Mouse (Mus musculus) liver, embryonic 12.5 days (tissue): Measurements from ENCODE around the gene Chst8. TPM values are rescaled to one million over a fixed set of nuclear protein-coding genes. Genes with fewer than 3 reads are reported as not detected.

Experiments
- ATAC-seq: fragments of 200-750 bp; cut with Nextera tagmentation; 2 replicates; pipeline ENCODE4 v1.8.0; 2017; ENCODE audit warnings: moderate number of reproducible peaks, mild to moderate bottlenecking, moderate library complexity
- H3K27ac ChIP-seq: fragments of 300-500 bp; sonication (generic); 2 replicates; pipeline ENCODE4 v1.5.1; 2016; ENCODE audit warnings: mild to moderate bottlenecking
- H3K27me3 ChIP-seq: fragments of 300-500 bp; sonication (generic); replicated peaks from 2 replicates; pipeline ENCODE4 v1.6.1; 2016; ENCODE audit warnings: mild to moderate bottlenecking, moderate library complexity
- H3K36me3 ChIP-seq: fragments of 300-500 bp; sonication (generic); 2 replicates; pipeline ENCODE4 v1.6.1; 2016; ENCODE audit warnings: mild to moderate bottlenecking, moderate library complexity
- H3K4me1 ChIP-seq: fragments of 300-500 bp; sonication (generic); 2 replicates; pipeline ENCODE4 v1.6.1; 2016
- H3K4me2 ChIP-seq: fragments of 300-500 bp; sonication (generic); 2 replicates; pipeline ENCODE4 v1.6.1; 2016; ENCODE audit warnings: mild to moderate bottlenecking, moderate library complexity
- H3K4me3 ChIP-seq: fragments of 300-500 bp; sonication (generic); 2 replicates; pipeline ENCODE4 v1.5.1; 2016; ENCODE audit warnings: mild to moderate bottlenecking, moderate library complexity
- H3K9ac ChIP-seq: fragments of 300-500 bp; sonication (generic); 2 replicates; pipeline ENCODE4 v1.6.1; 2016; ENCODE audit warnings: mild to moderate bottlenecking, moderate library complexity
- H3K9me3 ChIP-seq: fragments of 300-500 bp; sonication (generic); replicated peaks from 2 replicates; pipeline ENCODE4 v1.6.1; 2016; ENCODE audit warnings: mild to moderate bottlenecking, moderate library complexity
- WGBS: fragments of 180-500 bp; shearing (Covaris S2); methylation state at CpG from one replicate; pipeline ENCODE4 v1.1.7; 2016; ENCODE audit not compliant: insufficient replicate concordance; 5-methylcytosine and 5-hydroxymethylcytosine counted together
- polyA plus RNA-seq: library from polyadenylated mRNA; unstranded; fragments of >200 nt; fragmentation: Nextera tagmentation; extraction: Ambion mirVana; gene quantifications from 2 replicates; pipeline ENCODE4 v1.2.1, GENCODE M21; 2016

Gene Chst8
- polyA plus RNA-seq, 1 experiment from 2014 or later: 1.3 TPM

DNA sequence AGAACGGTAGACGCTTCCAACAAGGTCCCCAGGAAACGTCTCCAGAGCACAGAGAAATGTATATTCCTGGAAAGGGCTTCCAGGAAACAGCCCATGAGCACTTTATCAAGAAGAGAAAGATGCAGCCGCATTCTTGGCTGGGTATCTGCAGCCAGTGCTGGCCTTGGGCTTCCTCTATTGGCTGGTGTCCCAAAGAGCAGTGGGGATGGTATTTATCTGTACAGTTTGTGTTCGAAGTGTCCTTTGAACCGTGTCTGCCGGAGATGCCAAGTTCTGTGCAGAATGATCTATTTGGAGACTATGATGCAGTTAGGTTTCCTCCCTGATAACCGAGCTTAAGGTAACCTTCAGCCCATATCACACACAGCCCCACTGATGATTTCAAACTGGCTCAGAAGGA, 43.0 kb downstream of the Chst8 start:
- Histone ChIP-seq H3K9ac (no peak overlapping the region), H3K4me1 (no peaks in the 10 kb centered on the region), H3K36me3 (no peaks in the 10 kb centered on the region), H3K4me3 (no peak overlapping the region), H3K27ac (no peak overlapping the region), H3K9me3 (no peaks in the 10 kb centered on the region), H3K27me3 (no peaks in the 10 kb centered on the region), H3K4me2 (no peak overlapping the region)
- 48% methylated on average over 8 of the region's 8 CpGs for WGBS
- no peak; the same call in 1 of the 2 replicates for ATAC-seq

DNA sequence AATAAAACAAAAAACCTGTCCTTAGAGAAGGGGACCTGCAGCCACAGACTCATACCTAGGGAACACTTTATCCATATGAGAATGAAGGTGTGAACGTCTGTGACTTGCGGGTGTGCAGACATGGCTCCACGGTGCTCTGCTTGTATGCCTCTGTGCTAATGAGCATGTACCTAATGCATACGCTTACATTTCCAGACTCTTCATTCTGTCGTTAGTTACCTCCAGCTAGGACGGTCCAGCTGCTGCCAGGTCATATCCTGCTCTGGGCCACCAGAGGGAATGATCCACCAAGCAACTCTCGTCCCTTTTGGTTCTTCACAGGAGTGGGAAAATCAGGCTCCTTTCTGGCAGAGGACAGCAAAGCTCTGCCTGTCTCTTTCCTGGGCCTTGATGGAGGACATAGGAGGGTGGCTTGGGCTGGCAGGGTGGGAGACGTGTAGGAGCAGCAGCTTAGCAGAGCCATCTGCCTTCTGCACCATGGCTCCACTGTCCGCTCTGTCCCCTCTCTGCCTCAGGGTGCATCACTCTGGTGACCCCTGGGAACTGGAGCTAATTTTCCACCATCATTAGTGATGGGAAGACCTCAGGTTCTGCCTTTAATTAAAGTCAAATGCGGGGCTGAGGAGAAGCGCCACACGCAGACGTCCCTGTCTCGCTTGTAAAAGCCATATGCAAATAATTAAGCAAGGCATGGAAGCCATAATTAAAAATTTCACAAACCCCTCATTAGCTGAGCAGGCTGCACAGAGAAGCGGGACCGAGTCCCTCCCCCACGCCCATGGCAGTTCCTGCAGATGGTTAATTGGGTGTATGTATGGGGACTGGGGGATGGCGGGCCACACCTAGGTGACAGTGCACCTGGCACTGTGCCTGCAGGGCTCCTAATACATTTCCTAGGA, 48.0 kb downstream of the Chst8 start:
- Histone ChIP-seq H3K36me3 (no peaks in the 10 kb centered on the region), H3K27ac (no peak overlapping the region), H3K9ac (no peak overlapping the region), H3K4me1 (no peaks in the 10 kb centered on the region), H3K4me2 (no peak overlapping the region), H3K9me3 (no peaks in the 10 kb centered on the region), H3K27me3 (no peaks in the 10 kb centered on the region), H3K4me3 (no peak overlapping the region)
- 59% methylated on average over 18 of the region's 18 CpGs for WGBS
- ATAC-seq: no peak

DNA sequence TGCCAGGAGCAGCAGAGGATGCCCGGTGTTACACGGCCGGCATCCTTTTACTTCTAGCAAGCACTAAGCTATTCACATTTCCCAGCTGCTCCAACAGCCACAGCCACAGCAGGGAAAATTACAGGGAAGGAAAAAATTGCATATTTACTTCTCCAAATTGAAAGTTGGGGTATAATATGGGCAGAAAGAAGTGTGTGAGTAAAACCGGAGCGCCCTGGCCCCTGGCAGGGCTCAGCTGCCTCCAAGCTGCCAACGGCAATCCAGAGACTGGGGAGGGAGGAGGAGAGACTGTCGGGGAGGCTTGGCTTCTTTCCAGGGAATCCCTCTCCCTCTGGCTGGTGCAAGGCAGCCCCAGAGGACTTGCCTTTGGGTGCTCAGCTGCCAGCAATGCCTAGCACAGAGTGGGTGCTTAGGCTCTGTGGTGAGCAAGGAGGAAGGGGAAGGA, 53.1 kb downstream of the Chst8 start:
- Histone ChIP-seq H3K4me3 (no peak overlapping the region), H3K4me2 (no peak overlapping the region), H3K9me3 (no peaks in the 10 kb centered on the region), H3K36me3 (no peaks in the 10 kb centered on the region), H3K27me3 (no peaks in the 10 kb centered on the region), H3K9ac (no peak overlapping the region), H3K27ac (no peak overlapping the region), H3K4me1 (no peaks in the 10 kb centered on the region)
- 77% methylated on average over 7 of the region's 7 CpGs for WGBS
- no peak for ATAC-seq

DNA sequence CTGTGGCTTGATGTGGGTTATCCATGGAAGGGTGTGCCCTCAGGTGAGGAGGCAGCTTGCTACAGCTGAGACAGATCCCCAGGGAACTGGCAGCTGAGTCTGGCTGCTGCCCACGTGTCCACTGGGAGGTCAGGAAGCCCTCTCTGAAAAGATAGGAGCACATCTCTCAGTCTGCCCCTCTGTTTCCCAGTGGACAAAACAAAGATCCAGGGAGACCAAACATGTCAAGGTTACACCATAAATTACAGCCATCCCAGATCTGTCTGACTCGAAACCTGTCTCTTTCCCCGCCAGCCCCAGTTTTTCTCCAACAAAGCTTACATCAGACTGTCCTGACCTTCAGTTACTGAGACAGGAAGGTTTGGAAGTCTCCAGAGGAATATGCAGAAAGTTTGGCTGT, 53.8 kb downstream of the Chst8 start:
- H3K9ac ChIP-seq: no peak overlapping the region
- H3K27ac ChIP-seq: no peak overlapping the region
- no peak overlapping the region for H3K4me3 ChIP-seq
- no peaks in the 10 kb centered on the region for H3K9me3 ChIP-seq
- H3K4me1 ChIP-seq: no peaks in the 10 kb centered on the region
- H3K36me3 ChIP-seq: no peaks in the 10 kb centered on the region
- no peak overlapping the region for H3K4me2 ChIP-seq
- 51% methylated on average over 3 of the region's 3 CpGs for WGBS
- H3K27me3 ChIP-seq: no peaks in the 10 kb centered on the region
- no peak for ATAC-seq

DNA sequence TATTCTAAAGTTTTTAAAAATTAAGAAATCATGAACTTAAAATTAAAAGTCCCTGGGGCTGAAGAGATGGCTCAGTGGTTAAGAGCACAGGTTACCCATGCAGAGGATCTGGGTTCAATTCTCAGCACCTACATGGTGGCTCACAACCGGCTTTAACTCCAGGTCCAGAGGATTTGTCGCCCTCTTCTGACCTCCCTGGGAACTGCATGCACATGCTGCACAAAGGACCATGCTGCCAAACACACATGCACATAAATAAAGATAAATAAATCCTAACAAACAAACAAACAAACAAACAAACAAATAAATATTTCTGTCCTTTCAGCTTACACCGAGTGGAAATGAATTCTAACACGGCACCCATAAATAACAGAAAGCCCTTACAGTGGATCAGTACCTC, 55.0 kb downstream of the Chst8 start:
- no peaks in the 10 kb centered on the region for H3K9me3 ChIP-seq
- H3K27ac ChIP-seq: no peak overlapping the region
- no peak overlapping the region for H3K4me2 ChIP-seq
- H3K4me3 ChIP-seq: no peak overlapping the region
- no peak overlapping the region for H3K9ac ChIP-seq
- no peaks in the 10 kb centered on the region for H3K27me3 ChIP-seq
- ATAC-seq: no peak
- H3K4me1 ChIP-seq: no peaks in the 10 kb centered on the region
- no peaks in the 10 kb centered on the region for H3K36me3 ChIP-seq
- WGBS: 61% methylated on average over 4 of the region's 4 CpGs

DNA sequence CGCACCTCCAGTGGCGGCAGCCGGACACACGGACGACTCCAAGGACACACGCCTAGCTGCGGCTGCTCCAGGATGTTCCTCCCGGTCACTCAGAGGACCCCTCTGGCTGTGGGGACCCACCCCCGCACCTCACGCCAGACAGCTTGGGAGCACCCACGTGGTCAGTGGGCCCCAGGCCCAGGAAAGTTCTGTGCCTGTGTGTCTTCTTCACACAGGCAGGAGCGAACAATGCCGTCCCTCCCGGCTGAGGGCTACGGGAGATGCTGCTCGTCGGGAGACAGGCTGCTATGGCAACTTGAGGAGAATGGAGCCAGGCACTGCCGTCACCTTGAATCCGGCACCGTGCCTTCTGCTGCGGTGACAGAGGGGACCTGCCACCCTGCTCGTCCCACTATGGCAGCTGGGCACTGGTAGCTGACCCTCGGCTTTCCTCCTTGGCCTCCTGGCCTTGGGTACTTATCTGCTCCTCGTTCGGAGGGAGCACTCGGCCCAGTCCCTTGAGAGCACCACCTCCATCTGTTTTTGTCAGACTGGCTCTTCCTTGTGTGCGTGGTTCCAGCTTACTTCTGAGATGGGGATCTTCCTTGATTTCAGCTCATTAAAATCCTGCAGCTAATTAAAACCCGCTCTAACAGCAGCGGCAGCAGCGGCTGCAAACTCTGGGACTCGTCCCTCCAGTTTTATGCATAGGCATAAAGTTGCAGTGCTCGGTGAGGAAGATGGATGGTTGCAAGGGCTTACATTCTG, 59.2 kb downstream of the Chst8 start:
- Histone ChIP-seq H3K9me3 (no peaks in the 10 kb centered on the region), H3K36me3 (no peaks in the 10 kb centered on the region), H3K27ac (no peak overlapping the region), H3K4me3 (no peak overlapping the region), H3K9ac (no peak overlapping the region), H3K4me1 (no peaks in the 10 kb centered on the region), H3K4me2 (no peak overlapping the region), H3K27me3 (no peaks in the 10 kb centered on the region)
- ATAC-seq: no peak
- WGBS: 66% methylated on average over 32 of the region's 32 CpGs

DNA sequence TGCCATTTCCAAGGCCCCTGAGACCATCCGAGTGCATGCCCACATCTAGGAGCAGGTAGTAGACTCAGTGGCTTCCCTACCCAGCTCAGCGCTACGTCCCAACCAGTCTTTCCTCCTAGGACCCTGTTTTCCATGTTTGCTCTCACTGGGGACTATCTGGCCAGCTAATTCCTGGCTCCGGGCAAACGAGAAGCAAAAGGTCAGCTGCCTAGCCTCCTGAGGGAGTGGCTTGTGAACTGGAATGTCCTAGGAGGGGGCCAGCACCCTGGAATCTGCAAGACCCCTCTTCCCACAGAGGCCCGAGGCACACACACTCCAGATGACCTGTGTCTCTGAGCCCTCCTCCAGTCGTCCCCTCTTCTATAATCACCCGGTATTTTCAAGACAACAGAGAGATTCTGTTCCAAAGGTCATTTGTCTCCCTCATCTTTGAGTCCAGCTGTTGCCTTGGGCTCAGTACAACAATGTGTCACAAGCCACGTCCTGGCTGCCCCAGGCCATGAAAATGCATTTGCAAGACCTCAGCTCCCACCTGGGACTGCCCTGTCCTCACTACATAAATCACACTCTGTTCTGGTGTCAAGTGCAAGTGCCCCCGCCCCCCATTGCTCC, 60.3 kb downstream of the Chst8 start:
- H3K4me3 ChIP-seq: no peak overlapping the region
- no peak overlapping the region for H3K27ac ChIP-seq
- no peak overlapping the region for H3K9ac ChIP-seq
- H3K4me2 ChIP-seq: no peak overlapping the region
- H3K4me1 ChIP-seq: no peaks in the 10 kb centered on the region
- whole genome bisulfite sequencing: 41% methylated on average over 10 of the region's 10 CpGs
- H3K27me3 ChIP-seq: no peaks in the 10 kb centered on the region
- ATAC-seq: no peak
- H3K36me3 ChIP-seq: no peaks in the 10 kb centered on the region
- no peaks in the 10 kb centered on the region for H3K9me3 ChIP-seq

DNA sequence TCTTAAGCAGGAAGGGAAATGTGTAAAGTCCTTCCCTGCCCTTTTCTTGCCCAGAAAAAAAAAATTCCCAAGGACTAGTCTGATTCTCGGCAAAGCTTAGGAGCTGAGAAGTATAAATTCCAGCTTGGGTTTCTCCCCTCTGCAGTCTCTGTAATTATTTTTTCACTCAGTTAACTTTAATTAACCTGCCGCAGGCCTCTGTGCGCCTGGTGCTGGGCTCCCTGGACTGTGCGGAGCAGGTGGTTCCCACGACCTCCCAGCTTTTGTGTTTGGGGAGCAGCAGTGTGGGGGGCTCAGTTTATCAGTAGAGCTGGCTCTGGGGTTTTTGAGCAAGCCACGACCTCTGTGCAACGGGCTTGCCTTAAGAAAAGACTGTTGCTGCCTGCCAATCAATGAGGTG, 62.2 kb downstream of the Chst8 start:
- Histone ChIP-seq H3K27ac (no peak overlapping the region), H3K9ac (no peak overlapping the region), H3K4me2 (no peak overlapping the region), H3K27me3 (no peaks in the 10 kb centered on the region), H3K4me1 (no peaks in the 10 kb centered on the region), H3K36me3 (no peaks in the 10 kb centered on the region), H3K4me3 (no peak overlapping the region), H3K9me3 (no peaks in the 10 kb centered on the region)
- WGBS: 54% methylated on average over 7 of the region's 7 CpGs
- no peak for ATAC-seq

DNA sequence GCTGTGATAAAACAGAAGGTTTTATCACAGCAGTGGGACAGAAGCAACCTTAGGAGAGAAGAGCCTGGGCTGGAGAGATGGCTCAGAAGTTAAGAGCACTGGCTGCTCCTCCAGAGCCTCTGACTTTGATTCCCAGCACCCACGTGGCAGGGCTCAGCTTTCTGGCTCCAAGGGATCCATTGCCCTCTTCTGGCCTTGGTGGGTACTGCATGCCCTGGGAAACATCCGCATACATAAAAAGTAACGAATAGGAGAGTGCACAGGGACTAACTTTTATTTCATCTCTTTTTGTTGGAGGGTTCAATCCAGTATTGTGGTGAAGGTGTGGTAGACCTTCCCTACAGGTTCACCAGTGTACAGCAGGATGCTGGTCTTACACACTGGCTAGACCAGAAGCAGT, 62.8 kb downstream of the Chst8 start:
- H3K9me3 ChIP-seq: no peaks in the 10 kb centered on the region
- no peaks in the 10 kb centered on the region for H3K4me1 ChIP-seq
- no peak overlapping the region for H3K27ac ChIP-seq
- no peak overlapping the region for H3K4me3 ChIP-seq
- H3K4me2 ChIP-seq: no peak overlapping the region
- H3K36me3 ChIP-seq: no peaks in the 10 kb centered on the region
- ATAC-seq: no peak
- 42% methylated on average over 3 of the region's 3 CpGs for WGBS
- H3K9ac ChIP-seq: no peak overlapping the region
- H3K27me3 ChIP-seq: no peaks in the 10 kb centered on the region

DNA sequence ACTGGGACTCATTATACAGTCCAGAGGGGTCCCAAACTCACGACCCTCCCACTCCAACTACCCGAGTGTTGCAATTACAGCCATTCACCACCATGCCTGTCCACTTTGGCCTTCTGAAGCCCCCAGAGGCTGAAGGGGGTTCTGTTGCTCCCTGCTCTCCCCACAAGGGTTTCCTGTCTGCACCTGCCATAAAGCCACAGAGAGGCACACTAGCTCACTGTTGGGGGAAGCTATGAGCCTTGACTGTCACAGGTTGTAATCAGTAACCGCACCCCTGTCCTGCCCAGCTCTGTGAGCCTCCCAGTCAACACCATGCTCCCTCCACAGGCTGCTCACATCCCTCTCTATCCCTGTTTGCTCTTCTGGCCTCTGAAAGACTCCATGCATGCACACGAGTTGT, 64.0 kb downstream of the Chst8 start:
- 43% methylated on average over 4 of the region's 4 CpGs for WGBS
- Histone ChIP-seq H3K36me3 (no peaks in the 10 kb centered on the region), H3K9me3 (no peaks in the 10 kb centered on the region), H3K27ac (no peak overlapping the region), H3K4me1 (no peaks in the 10 kb centered on the region), H3K4me3 (no peak overlapping the region), H3K27me3 (no peaks in the 10 kb centered on the region), H3K4me2 (no peak overlapping the region), H3K9ac (no peak overlapping the region)
- ATAC-seq: no peak

DNA sequence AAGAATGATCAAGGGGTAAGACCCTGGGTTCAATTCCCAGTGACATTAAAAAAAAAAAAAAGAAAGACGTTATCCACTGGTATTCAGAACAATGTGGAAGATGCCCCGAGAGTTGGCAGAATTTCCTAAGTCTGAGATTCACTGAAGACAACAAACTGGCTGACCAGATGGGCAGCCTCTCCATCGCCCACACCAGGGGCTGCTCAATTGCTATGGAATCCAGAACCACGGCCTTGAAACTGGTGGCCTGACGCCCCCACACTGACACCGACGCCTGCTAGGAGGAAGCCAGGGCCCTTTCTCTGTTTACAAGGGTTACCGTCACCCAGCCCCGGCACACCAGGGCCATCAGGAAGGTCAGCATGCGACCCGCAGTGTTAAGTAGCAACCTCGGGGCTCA, 64.8 kb downstream of the Chst8 start:
- Histone ChIP-seq H3K27ac (no peak overlapping the region), H3K4me3 (no peak overlapping the region), H3K36me3 (no peaks in the 10 kb centered on the region), H3K9ac (no peak overlapping the region), H3K27me3 (no peaks in the 10 kb centered on the region), H3K4me2 (no peak overlapping the region), H3K4me1 (no peaks in the 10 kb centered on the region), H3K9me3 (no peaks in the 10 kb centered on the region)
- WGBS: 44% methylated on average over 12 of the region's 12 CpGs
- no peak for ATAC-seq

DNA sequence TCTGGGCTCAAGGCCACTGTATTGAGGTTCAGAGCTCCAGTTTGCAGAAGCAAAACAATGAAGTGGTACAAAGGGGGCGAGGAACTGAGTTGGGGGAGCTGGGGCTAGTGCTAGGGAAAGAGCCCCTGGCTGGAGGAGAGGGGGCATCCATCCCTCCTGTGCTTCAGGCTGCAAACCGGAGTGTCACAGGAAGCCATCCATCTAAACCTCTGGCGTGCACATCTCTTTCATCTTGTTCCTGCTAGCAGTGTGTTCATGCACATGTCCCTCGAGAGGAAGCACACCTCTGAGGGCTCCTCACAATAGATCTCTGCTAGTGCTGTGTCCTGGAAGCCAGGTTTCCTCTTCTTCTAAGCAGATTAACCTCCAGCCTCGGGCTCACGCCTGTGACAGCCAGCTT, 65.9 kb downstream of the Chst8 start:
- no peak overlapping the region for H3K9ac ChIP-seq
- H3K27me3 ChIP-seq: no peaks in the 10 kb centered on the region
- H3K4me2 ChIP-seq: no peak overlapping the region
- H3K4me3 ChIP-seq: no peak overlapping the region
- H3K36me3 ChIP-seq: no peaks in the 10 kb centered on the region
- H3K9me3 ChIP-seq: no peaks in the 10 kb centered on the region
- 30% methylated on average over 6 of the region's 6 CpGs for WGBS
- no peak for ATAC-seq
- no peaks in the 10 kb centered on the region for H3K4me1 ChIP-seq
- H3K27ac ChIP-seq: no peak overlapping the region
